Mouse (Mus musculus): Measurements from ENCODE around the gene Prss32. TPM values are rescaled to one million over a fixed set of nuclear protein-coding genes. Genes with fewer than 3 reads are reported as not detected.

Gene Prss32
- polyA plus RNA-seq (2015; fragmentation: Nextera tagmentation; extraction: Ambion mirVana) = not detected in 2 replicates

DNA sequence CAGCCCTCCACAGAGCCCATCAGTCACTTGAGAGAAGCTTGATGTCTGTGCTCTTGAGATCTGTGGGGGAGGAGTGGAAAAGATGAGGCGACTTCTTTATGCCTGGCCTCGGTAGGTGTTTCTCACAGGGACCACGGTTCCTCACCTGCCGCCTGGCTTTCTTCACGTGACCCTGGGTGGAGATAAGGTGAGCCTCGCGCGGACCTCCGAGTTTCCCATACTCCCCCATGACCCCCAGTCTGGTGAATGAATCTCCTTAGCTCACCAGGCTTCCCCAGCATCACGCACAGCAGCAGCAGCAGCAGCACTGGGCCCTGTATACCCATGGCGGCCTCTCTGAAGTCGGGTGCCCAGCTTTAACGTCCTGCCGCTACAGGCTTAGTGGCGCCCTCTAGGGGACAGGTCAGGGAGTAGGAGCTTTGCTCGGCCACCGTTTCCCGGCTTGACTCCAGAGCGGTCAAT lies at the start of gene Prss32, which contains the start of gene Prss41:
Gene Prss32 (plus strand): TSS at position 44 of the 462 bp plus-strand sequence.
Gene Prss41 (minus strand): TSS at position 361 of the 462 bp plus-strand sequence.
- Histone ChIP-seq H3K4me1 (replicated peaks; ENCODE audit: insufficient read depth, low read length) (no peaks in the 10 kb centered on the region), H3K9ac (ENCODE audit: low read depth, low read length) (no peak within 1 kb of the TSS), H3K4me2 (ENCODE audit: low read length) (peak within 1 kb of the TSS; percentile 25), H3K27ac (no peak within 1 kb of the TSS), H3K9me3 (replicated peaks; ENCODE audit: low read length) (no peaks in the 10 kb centered on the region), H3K36me3 (ENCODE audit: insufficient read depth, low read length) (no peaks in the 10 kb centered on the region), H3K27me3 (ENCODE audit: insufficient read depth, low read length) (no peaks in the 10 kb centered on the region), H3K4me3 (replicated peaks; ENCODE audit: low read depth, low read length) (no peak within 1 kb of the TSS)
- DNase-seq (ENCODE audit: low spot score) (peak; percentile 43), ATAC-seq (replicated peaks; ENCODE audit: low FRiP score, low read depth) (peak; percentile 40; the same call in 1 of the 2 replicates)
- TF ChIP-seq CTCF (IDR thresholded peaks at IDR 0.05; ENCODE audit: low read depth) = peak; percentile 69
- 16% methylated on average over 19 of the region's 19 CpGs for WGBS

GRCm38 (mm10) chr17:23795323-23795722 lies 48.3 kb upstream of the Prss32 start:
- DNase-seq (ENCODE audit: low spot score) = no peak
- Histone ChIP-seq H3K36me3 (ENCODE audit: insufficient read depth, low read length) (no peaks in the 10 kb centered on the region), H3K4me1 (replicated peaks; ENCODE audit: insufficient read depth, low read length) (no peaks in the 10 kb centered on the region; the same call in 1 of the 2 replicates), H3K9ac (ENCODE audit: low read depth, low read length) (no peak overlapping the region), H3K27me3 (ENCODE audit: insufficient read depth, low read length) (no peaks in the 10 kb centered on the region), H3K4me3 (replicated peaks; ENCODE audit: low read depth, low read length) (no peak overlapping the region), H3K9me3 (replicated peaks; ENCODE audit: low read length) (no peaks in the 10 kb centered on the region), H3K27ac (no peak overlapping the region), H3K4me2 (ENCODE audit: low read length) (no peak overlapping the region)
- no peak for ATAC-seq (replicated peaks; ENCODE audit: low FRiP score, low read depth)
- no peak for TF ChIP-seq CTCF (IDR thresholded peaks at IDR 0.05; ENCODE audit: low read depth)
- WGBS = 93% methylated on average over 8 of the region's 8 CpGs

GRCm38 (mm10) chr17:23797316-23797715 lies 46.3 kb upstream of the Prss32 start:
- H3K9ac ChIP-seq (ENCODE audit: low read depth, low read length) = no peak overlapping the region

DNA sequence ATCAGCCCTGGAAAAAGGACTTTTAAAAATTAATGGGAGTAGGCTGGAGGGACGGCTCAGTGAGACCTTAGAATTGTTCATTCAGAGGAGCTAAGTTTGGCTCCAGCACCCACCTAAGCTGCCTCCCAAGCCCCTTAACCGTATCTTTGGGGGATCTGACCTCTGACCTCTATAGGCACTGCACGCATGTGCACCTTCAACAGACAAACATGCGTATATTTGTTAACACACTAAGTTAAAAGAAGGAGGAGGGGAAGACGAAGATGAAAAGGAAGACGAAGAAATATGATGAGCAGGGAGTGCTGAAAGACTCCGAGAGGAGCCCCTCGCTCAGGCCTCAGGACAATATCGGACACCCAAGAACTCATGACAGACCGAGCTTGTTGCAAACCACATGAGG lies 42.0 kb upstream of the Prss32 start:
- no peak overlapping the region for H3K4me3 ChIP-seq (replicated peaks; ENCODE audit: low read depth, low read length)
- no peak for TF ChIP-seq CTCF (IDR thresholded peaks at IDR 0.05; ENCODE audit: low read depth)
- peaks cover 10% of the 10 kb centered on the region; the same call in 1 of the 2 replicates for H3K4me1 ChIP-seq (replicated peaks; ENCODE audit: insufficient read depth, low read length)
- WGBS = 93% methylated on average over 10 of the region's 10 CpGs
- H3K36me3 ChIP-seq (ENCODE audit: insufficient read depth, low read length) = no peaks in the 10 kb centered on the region
- no peak overlapping the region for H3K27ac ChIP-seq
- H3K27me3 ChIP-seq (ENCODE audit: insufficient read depth, low read length) = no peaks in the 10 kb centered on the region
- H3K4me2 ChIP-seq (ENCODE audit: low read length) = no peak overlapping the region
- DNase-seq (ENCODE audit: low spot score) (no peak), ATAC-seq (replicated peaks; ENCODE audit: low FRiP score, low read depth) (no peak)
- no peak overlapping the region for H3K9ac ChIP-seq (ENCODE audit: low read depth, low read length)
- H3K9me3 ChIP-seq (replicated peaks; ENCODE audit: low read length) = no peaks in the 10 kb centered on the region

More at GRCm38 (mm10) chr17:23797316-23797715, 46.3 kb upstream of the Prss32 start:
- Histone ChIP-seq H3K36me3 (ENCODE audit: insufficient read depth, low read length) (no peaks in the 10 kb centered on the region), H3K4me1 (replicated peaks; ENCODE audit: insufficient read depth, low read length) (no peaks in the 10 kb centered on the region), H3K27ac (no peak overlapping the region), H3K4me3 (replicated peaks; ENCODE audit: low read depth, low read length) (no peak overlapping the region), H3K4me2 (ENCODE audit: low read length) (no peak overlapping the region), H3K27me3 (ENCODE audit: insufficient read depth, low read length) (no peaks in the 10 kb centered on the region), H3K9me3 (replicated peaks; ENCODE audit: low read length) (no peaks in the 10 kb centered on the region)
- ATAC-seq (replicated peaks; ENCODE audit: low FRiP score, low read depth) = no peak
- 73% methylated on average over 7 of the region's 7 CpGs for WGBS
- no peak for DNase-seq (ENCODE audit: low spot score)
- no peak for TF ChIP-seq CTCF (IDR thresholded peaks at IDR 0.05; ENCODE audit: low read depth)

DNA sequence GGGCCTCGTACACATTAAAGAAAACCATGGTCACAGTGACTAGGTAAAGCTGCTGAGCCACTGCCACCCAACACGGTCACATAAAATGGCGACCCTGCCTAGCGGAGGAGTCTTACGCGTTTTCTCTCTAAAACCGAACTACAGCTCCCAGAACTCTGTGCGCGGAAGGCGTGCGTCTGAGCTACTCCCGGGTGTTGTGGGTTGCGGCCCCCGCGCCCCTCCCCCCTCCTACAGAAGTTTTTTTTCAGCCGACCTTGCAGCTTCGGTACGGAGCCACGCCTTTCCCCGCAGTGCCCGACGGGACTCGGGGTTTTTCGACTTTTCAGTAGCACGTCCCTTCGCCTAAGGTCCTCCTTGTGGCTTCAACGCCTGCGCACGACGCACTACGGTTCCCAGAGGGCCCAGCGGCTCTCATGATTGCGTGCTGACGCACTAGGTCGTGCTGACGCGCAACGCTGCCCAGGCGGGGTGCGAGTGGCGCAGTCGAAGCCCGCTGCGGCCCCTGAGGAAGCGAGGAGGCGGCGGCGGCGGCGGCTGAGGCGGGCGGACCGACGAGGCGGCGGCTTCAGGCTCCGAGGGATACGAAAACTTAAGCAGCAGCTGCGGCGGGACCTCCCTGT lies 40.8 kb upstream of the Prss32 start:
- no peaks in the 10 kb centered on the region for H3K27me3 ChIP-seq (ENCODE audit: insufficient read depth, low read length)
- ATAC-seq (replicated peaks; ENCODE audit: low FRiP score, low read depth) (peak; percentile 98), DNase-seq (ENCODE audit: low spot score) (peak; percentile 100)
- H3K4me2 ChIP-seq (ENCODE audit: low read length) = peak overlapping the region; percentile 82
- peak overlapping the region; percentile 95 for H3K9ac ChIP-seq (ENCODE audit: low read depth, low read length)
- H3K4me1 ChIP-seq (replicated peaks; ENCODE audit: insufficient read depth, low read length) = peaks cover 18% of the 10 kb centered on the region; the same call in 1 of the 2 replicates
- 4% methylated on average over 59 of the region's 60 CpGs for WGBS
- H3K36me3 ChIP-seq (ENCODE audit: insufficient read depth, low read length) = peaks cover 3% of the 10 kb centered on the region; the same call in 1 of the 2 replicates
- peak overlapping the region; percentile 97 for H3K27ac ChIP-seq
- no peaks in the 10 kb centered on the region for H3K9me3 ChIP-seq (replicated peaks; ENCODE audit: low read length)
- TF ChIP-seq CTCF (IDR thresholded peaks at IDR 0.05; ENCODE audit: low read depth) = no peak
- H3K4me3 ChIP-seq (replicated peaks; ENCODE audit: low read depth, low read length) = peak overlapping the region; percentile 98

GRCm38 (mm10) chr17:23803366-23804041 lies 40.2 kb upstream of the Prss32 start:
- no peaks in the 10 kb centered on the region for H3K9me3 ChIP-seq (replicated peaks; ENCODE audit: low read length)
- no peak for TF ChIP-seq CTCF (IDR thresholded peaks at IDR 0.05; ENCODE audit: low read depth)
- peak; percentile 61 for ATAC-seq (replicated peaks; ENCODE audit: low FRiP score, low read depth)
- H3K4me2 ChIP-seq (ENCODE audit: low read length) = peak overlapping the region; percentile 82
- peaks cover 18% of the 10 kb centered on the region; the same call in 1 of the 2 replicates for H3K4me1 ChIP-seq (replicated peaks; ENCODE audit: insufficient read depth, low read length)
- DNase-seq (ENCODE audit: low spot score) = peak; percentile 81
- peak overlapping the region; percentile 97 for H3K27ac ChIP-seq
- no peaks in the 10 kb centered on the region for H3K27me3 ChIP-seq (ENCODE audit: insufficient read depth, low read length)
- H3K36me3 ChIP-seq (ENCODE audit: insufficient read depth, low read length) = peaks cover 9% of the 10 kb centered on the region; the same call in 1 of the 2 replicates
- peak overlapping the region; percentile 98 for H3K4me3 ChIP-seq (replicated peaks; ENCODE audit: low read depth, low read length)
- under 1% methylated on average over 40 of the region's 83 CpGs for WGBS
- peak overlapping the region; percentile 95 for H3K9ac ChIP-seq (ENCODE audit: low read depth, low read length)

Measured in kidney, postnatal 0 days (tissue).